Mouse (Mus musculus) ovary, adult 10 weeks (tissue): ENCODE measurements around the gene Cul4a. TPM values are rescaled to one million over a fixed set of nuclear protein-coding genes. Genes with fewer than 3 reads are reported as not detected.

ENCODE experiments used
- polyA plus RNA-seq: library from polyadenylated mRNA; stranded (reverse); fragments of 350-450 nt; fragmentation: Illumina TruSeq; extraction: RNeasy Lipid Tissue Mini Kit (QIAGEN cat#74804); gene quantifications from one replicate; pipeline ENCODE4 v1.2.3, GENCODE M21; 2014

The Cul4a gene
- polyA plus RNA-seq: 180 TPM

GRCm38 (mm10) chr8:13105087-13105881 is at the start of gene Cul4a, which contains the start of gene Pcid2:
TSS of gene Cul4a (plus strand) at chr8:13105621.
TSS of gene Pcid2 (minus strand) at chr8:13105459.

GRCm38 (mm10) chr8:13060441-13061150 is 44.8 kb upstream of the Cul4a start, which contains the start of gene Proz:
TSS of gene Proz (plus strand) at chr8:13060914.

GRCm38 (mm10) chr8:13158718-13159376 is 53.4 kb downstream of the Cul4a start, which contains the start of gene Lamp1:
TSS of gene Lamp1 (plus strand) at chr8:13159161.

Other genes starting within 250 kb of the Cul4a start
- 3.7 TPM for gene Mcf2l, start 231.8 kb upstream of the Cul4a start, polyA plus RNA-seq
- not detected for gene F7, start 79.6 kb upstream of the Cul4a start, polyA plus RNA-seq
- not detected for gene F10, start 68.3 kb upstream of the Cul4a start, polyA plus RNA-seq
- gene Proz, start 44.7 kb upstream of the Cul4a start, polyA plus RNA-seq: not detected
- gene Pcid2, start 162 bp upstream of the Cul4a start, polyA plus RNA-seq: 17.4 TPM
- gene Lamp1, start 53.5 kb downstream of the Cul4a start, polyA plus RNA-seq: 472 TPM
- gene Grtp1, start 95.0 kb downstream of the Cul4a start, polyA plus RNA-seq: 9.5 TPM
- not detected for gene Adprhl1, start 148.5 kb downstream of the Cul4a start, polyA plus RNA-seq
- 17.7 TPM for gene Dcun1d2, start 182.5 kb downstream of the Cul4a start, polyA plus RNA-seq
- gene Tmco3, start 182.6 kb downstream of the Cul4a start, polyA plus RNA-seq: 22.2 TPM
- gene Tfdp1, start 233.1 kb downstream of the Cul4a start, polyA plus RNA-seq: 46.7 TPM